Mouse (Mus musculus) lung, postnatal 25 days (tissue): ENCODE data around the gene Ropn1l.
A peak's percentile ranks its signal among the peaks of the same experiment; 100 is the strongest.

ENCODE experiments used
- DNase-seq: peaks from one replicate; pipeline ENCODE4 v3.0.0; 2022; ENCODE audit warnings: low spot score

Gene Ropn1l

GRCm38 (mm10) chr15:31453098-31453916 is at the start of gene Ropn1l:
Gene Ropn1l (minus strand): TSS chr15:31453737.
- DNase-seq: peak; percentile 95

GRCm38 (mm10) chr15:31502996-31503395 is 49.5 kb upstream of the Ropn1l start:
- DNase-seq: no peak

GRCm38 (mm10) chr15:31502313-31502712 is 48.8 kb upstream of the Ropn1l start:
- no peak for DNase-seq

GRCm38 (mm10) chr15:31494803-31495202 is 41.3 kb upstream of the Ropn1l start:
- no peak for DNase-seq

GRCm38 (mm10) chr15:31494310-31494709 is 40.8 kb upstream of the Ropn1l start:
- no peak for DNase-seq

- no peak for DNase-seq
Measured at GRCm38 (mm10) chr15:31487407-31487806, 33.9 kb upstream of the Ropn1l start.

- no peak for DNase-seq
Measured at GRCm38 (mm10) chr15:31476678-31477077, 23.1 kb upstream of the Ropn1l start.

- DNase-seq: peak; percentile 41
Measured at GRCm38 (mm10) chr15:31472645-31473574, 19.4 kb upstream of the Ropn1l start.

- DNase-seq: no peak
Measured at GRCm38 (mm10) chr15:31471529-31471928, 18.0 kb upstream of the Ropn1l start.

- no peak for DNase-seq
Measured at GRCm38 (mm10) chr15:31469497-31469896, 16.0 kb upstream of the Ropn1l start.

- DNase-seq: no peak
Measured at GRCm38 (mm10) chr15:31468806-31469205, 15.3 kb upstream of the Ropn1l start.

GRCm38 (mm10) chr15:31466749-31467148 is 13.2 kb upstream of the Ropn1l start:
- no peak for DNase-seq

- DNase-seq: no peak
Measured at GRCm38 (mm10) chr15:31466295-31466694, 12.8 kb upstream of the Ropn1l start.

- DNase-seq: no peak
Measured at GRCm38 (mm10) chr15:31465806-31466205, 12.3 kb upstream of the Ropn1l start.

GRCm38 (mm10) chr15:31460571-31460970 is 7.0 kb upstream of the Ropn1l start:
- no peak for DNase-seq

- DNase-seq: no peak
Measured at GRCm38 (mm10) chr15:31458081-31458480, 4.5 kb upstream of the Ropn1l start.

- DNase-seq: peak; percentile 42
Measured at GRCm38 (mm10) chr15:31456381-31456780, 2.8 kb upstream of the Ropn1l start.

GRCm38 (mm10) chr15:31454861-31455295 is 1.3 kb upstream of the Ropn1l start:
- DNase-seq: no peak

GRCm38 (mm10) chr15:31454096-31454860 is 741 bp upstream of the Ropn1l start:
- DNase-seq: no peak

GRCm38 (mm10) chr15:31452336-31453097 is 1.0 kb downstream of the Ropn1l start:
- peak; percentile 23 for DNase-seq

GRCm38 (mm10) chr15:31449772-31450171 is 3.8 kb downstream of the Ropn1l start:
- no peak for DNase-seq
